Mouse (Mus musculus) lung, postnatal 4 days (tissue): Measurements from ENCODE around the gene Pigx.

ENCODE experiments used
- DNase-seq, 2 experiments: peaks; one replicate each; pipeline ENCODE4 v3.0.0; 2021

The Pigx gene

GRCm38 (mm10) chr16:32099638-32100150 is at the start of gene Pigx, which contains the start of gene Cep19:
Gene Pigx (minus strand): TSS chr16:32099740.
Gene Cep19 (plus strand): TSS chr16:32099800.
- peak; percentile 91 to 93 for DNase-seq

GRCm38 (mm10) chr16:32147589-32148207 is 48.2 kb upstream of the Pigx start:
- no peak for DNase-seq

- no peak for DNase-seq
Measured at GRCm38 (mm10) chr16:32144592-32144991, 45.1 kb upstream of the Pigx start.

GRCm38 (mm10) chr16:32143766-32144165 is 44.2 kb upstream of the Pigx start:
- no peak for DNase-seq

- no peak for DNase-seq
Measured at GRCm38 (mm10) chr16:32138954-32139353, 39.4 kb upstream of the Pigx start.

- DNase-seq = no peak
Measured at GRCm38 (mm10) chr16:32135842-32136357, 36.4 kb upstream of the Pigx start.

GRCm38 (mm10) chr16:32133148-32133547 is 33.6 kb upstream of the Pigx start:
- DNase-seq = no peak

- DNase-seq = peak; percentile 76
Measured at GRCm38 (mm10) chr16:32130190-32130826, 30.8 kb upstream of the Pigx start.

GRCm38 (mm10) chr16:32129449-32130189 is 30.1 kb upstream of the Pigx start:
- no peak for DNase-seq

GRCm38 (mm10) chr16:32127046-32127445 is 27.5 kb upstream of the Pigx start:
- DNase-seq = peak; percentile 46 to 72

- no peak for DNase-seq
Measured at GRCm38 (mm10) chr16:32125364-32125763, 25.8 kb upstream of the Pigx start.

- peak; percentile 57 to 59 for DNase-seq
Measured at GRCm38 (mm10) chr16:32124444-32125335, 25.1 kb upstream of the Pigx start.

GRCm38 (mm10) chr16:32124020-32124419 is 24.5 kb upstream of the Pigx start:
- no peak for DNase-seq

- DNase-seq = no peak
Measured at GRCm38 (mm10) chr16:32120454-32120853, 20.9 kb upstream of the Pigx start.

- no peak for DNase-seq
Measured at GRCm38 (mm10) chr16:32116186-32116585, 16.6 kb upstream of the Pigx start.

GRCm38 (mm10) chr16:32115781-32116180 is 16.2 kb upstream of the Pigx start:
- DNase-seq = no peak

GRCm38 (mm10) chr16:32114968-32115695 is 15.6 kb upstream of the Pigx start:
- DNase-seq = peak; percentile 83 to 93

- no peak for DNase-seq
Measured at GRCm38 (mm10) chr16:32114406-32114805, 14.9 kb upstream of the Pigx start.

- DNase-seq = peak; percentile 81 to 84
Measured at GRCm38 (mm10) chr16:32113541-32114218, 14.1 kb upstream of the Pigx start.

GRCm38 (mm10) chr16:32110951-32111699 is 11.6 kb upstream of the Pigx start:
- no peak for DNase-seq
